Mouse (Mus musculus): ENCODE data around the gene Bscl2. TPM values are rescaled to one million over a fixed set of nuclear protein-coding genes. Genes with fewer than 3 reads are reported as not detected.

Gene Bscl2
- total RNA-seq, 4 experiments from 2014 or later = 100 to 111 (median 105) TPM

Small RNA genes within 50 kb of the gene (microRNA-seq; reads per million reads assigned to microRNA genes)
- 0 to 0.66 reads per million in 2 experiments for gene Mir5136

Other genes with a start within 250 kb of the Bscl2 start
- gene Slc22a8, start 246.2 kb upstream of the Bscl2 start, total RNA-seq (2022) = 10 to 100 TPM; 11.5 to 15.9 (median 14.1) TPM
- 1 to 10 TPM; 6.6 to 8.6 (median 7.8) TPM for gene Slc22a6, start 219.4 kb upstream of the Bscl2 start, total RNA-seq (2022)
- gene Chrm1, start 173.7 kb upstream of the Bscl2 start, total RNA-seq (2022) = 100 to 1,000 TPM; 131 to 142 (median 136) TPM
- 100 to 1,000 TPM; 147 to 155 (median 150) TPM for gene Slc3a2, start 114.1 kb upstream of the Bscl2 start, total RNA-seq (2022)
- gene Wdr74, start 101.6 kb upstream of the Bscl2 start, total RNA-seq (2022) = 10 to 100 TPM; 43.0 to 47.5 (median 45.1) TPM
- 1 to 10 TPM in 2 of 4 experiments, not detected in 2; 1.4 to 2.0 TPM for gene 1700092M07Rik, start 96.7 kb upstream of the Bscl2 start, total RNA-seq (2022)
- 10 to 100 TPM; 59.6 to 66.4 (median 65.6) TPM for gene Stx5a, start 96.1 kb upstream of the Bscl2 start, total RNA-seq (2022)
- gene Nxf1, start 80.4 kb upstream of the Bscl2 start, total RNA-seq (2022) = 10 to 100 TPM; 77.1 to 88.0 (median 80.2) TPM
- 10 to 100 TPM; 58.9 to 78.6 (median 67.2) TPM for gene Tmem223, start 66.5 kb upstream of the Bscl2 start, total RNA-seq (2022)
- 10 to 100 TPM; 11.3 to 14.6 (median 12.4) TPM for gene Tmem179b, start 63.0 kb upstream of the Bscl2 start, total RNA-seq (2022)
- gene Taf6l, start 51.0 kb upstream of the Bscl2 start, total RNA-seq (2022) = 10 to 100 TPM; 13.7 to 18.1 (median 15.9) TPM
- gene Polr2g, start 38.9 kb upstream of the Bscl2 start, total RNA-seq (2022) = 100 to 1,000 TPM; 107 to 116 (median 109) TPM
- 1 to 10 TPM; 4.9 to 7.3 (median 5.8) TPM for gene Zbtb3, start 34.9 kb upstream of the Bscl2 start, total RNA-seq (2022)
- gene Ttc9c, start 18.1 kb upstream of the Bscl2 start, total RNA-seq (2022) = 10 to 100 TPM; 38.5 to 40.8 (median 39.2) TPM
- gene Hnrnpul2, start 17.5 kb upstream of the Bscl2 start, total RNA-seq (2022) = 100 to 1,000 TPM; 113 to 120 (median 118) TPM
- gene AC129217.1, start 7.7 kb upstream of the Bscl2 start, total RNA-seq (2022) = not detected
- gene Gng3, start 1.7 kb downstream of the Bscl2 start, total RNA-seq (2022) = 100 to 1,000 TPM; 153 to 200 (median 171) TPM
- gene Lrrn4cl, start 13.3 kb downstream of the Bscl2 start, total RNA-seq (2022) = 1 to 10 TPM in 2 of 4 experiments, under 1 TPM in 2; 0.68 to 1.5 (median 0.96) TPM
- 100 to 1,000 TPM; 110 to 127 (median 113) TPM for gene Ubxn1, start 34.0 kb downstream of the Bscl2 start, total RNA-seq (2022)
- gene Uqcc3, start 43.5 kb downstream of the Bscl2 start, total RNA-seq (2022) = 10 to 100 TPM; 30.4 to 37.2 (median 33.3) TPM
- 1 to 10 TPM; 4.7 to 9.0 (median 6.3) TPM for gene Lbhd1, start 46.3 kb downstream of the Bscl2 start, total RNA-seq (2022)
- not detected for gene Gm49403, start 46.5 kb downstream of the Bscl2 start, total RNA-seq (2022)
- 10 to 100 TPM; 20.8 to 25.2 (median 21.8) TPM for gene 1810009A15Rik, start 51.4 kb downstream of the Bscl2 start, total RNA-seq (2022)
- 1 to 10 TPM; 1.4 to 5.6 (median 2.6) TPM for gene Gm49416, start 51.5 kb downstream of the Bscl2 start, total RNA-seq (2022)
- 10 to 100 TPM; 21.7 to 24.9 (median 22.1) TPM for gene Ints5, start 55.5 kb downstream of the Bscl2 start, total RNA-seq (2022)
- gene Ganab, start 60.6 kb downstream of the Bscl2 start, total RNA-seq (2022) = 100 to 1,000 TPM in 3 of 4 experiments, 10 to 100 TPM in 1; 100.0 to 104 (median 103) TPM
- gene B3gat3, start 82.9 kb downstream of the Bscl2 start, total RNA-seq (2022) = 100 to 1,000 TPM; 155 to 175 (median 172) TPM
- 10 to 100 TPM in 1 of 4 experiments, 1 to 10 TPM in 3; 7.9 to 10.1 (median 8.9) TPM for gene Rom1, start 91.9 kb downstream of the Bscl2 start, total RNA-seq (2022)
- gene Eml3, start 92.1 kb downstream of the Bscl2 start, total RNA-seq (2022) = 10 to 100 TPM; 12.6 to 15.3 (median 13.8) TPM
- gene Mta2, start 104.4 kb downstream of the Bscl2 start, total RNA-seq (2022) = 10 to 100 TPM; 46.8 to 53.8 (median 50.4) TPM
- 10 to 100 TPM; 20.5 to 26.0 (median 22.1) TPM for gene Tut1, start 116.4 kb downstream of the Bscl2 start, total RNA-seq (2022)
- 100 to 1,000 TPM; 224 to 271 (median 243) TPM for gene Eef1g, start 129.6 kb downstream of the Bscl2 start, total RNA-seq (2022)
- gene Ahnak, start 151.8 kb downstream of the Bscl2 start, total RNA-seq (2022) = 10 to 100 TPM; 24.9 to 29.0 (median 27.5) TPM